Mouse (Mus musculus) 3134 (cell line): Measurements from ENCODE around the gene Calca.

Experiments
- DNase-seq: peaks from one replicate; pipeline ENCODE4 v3.0.0-alpha.2; 2011; ENCODE audit warnings: low spot score; ENCODE audit not compliant: insufficient read length; ENCODE audit errors: extremely low read depth

Calca gene

DNA sequence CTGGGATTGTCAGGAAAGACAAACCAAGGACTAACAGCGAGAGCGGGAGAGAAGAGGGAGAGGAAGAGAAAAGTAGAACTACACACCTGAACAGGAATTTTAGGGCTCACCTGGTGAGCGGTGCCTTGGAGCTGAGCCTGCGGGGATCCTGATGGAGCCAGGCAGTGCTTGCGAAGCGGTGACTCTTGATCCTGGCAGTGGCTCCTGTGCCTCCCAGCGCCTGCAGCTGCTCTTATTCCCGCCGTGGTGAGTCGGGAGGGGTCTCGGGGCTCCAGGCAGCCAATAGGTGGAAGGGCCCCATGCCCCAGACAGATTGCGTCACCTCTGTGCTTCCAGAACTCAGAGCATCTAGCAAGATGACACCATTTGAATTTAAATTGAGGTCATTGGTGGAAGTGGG lies at the start of gene Calca:
Calca (minus strand) TSS at position 256 of the 400 bp plus-strand sequence.
- DNase-seq: no peak

DNA sequence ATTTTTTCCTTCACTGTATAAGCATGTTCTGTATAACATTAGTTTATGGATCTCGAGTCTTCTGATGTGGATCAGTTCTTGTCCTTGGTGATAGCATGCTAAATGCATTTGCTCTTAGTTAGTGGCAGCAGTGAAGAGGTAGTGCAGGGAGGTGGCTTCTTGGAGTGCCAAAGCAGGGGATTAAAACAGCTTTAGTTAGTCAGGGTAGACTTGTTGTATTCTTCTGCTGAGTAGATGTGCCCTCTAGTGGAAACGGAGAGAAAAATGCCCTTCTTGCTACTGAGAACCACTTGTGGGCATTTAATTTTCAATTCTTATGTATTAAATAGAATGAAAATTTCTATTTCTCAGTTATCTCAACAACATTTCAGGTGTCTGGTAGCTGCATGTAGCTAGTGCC lies 36.5 kb upstream of the Calca start:
- DNase-seq: no peak

DNA sequence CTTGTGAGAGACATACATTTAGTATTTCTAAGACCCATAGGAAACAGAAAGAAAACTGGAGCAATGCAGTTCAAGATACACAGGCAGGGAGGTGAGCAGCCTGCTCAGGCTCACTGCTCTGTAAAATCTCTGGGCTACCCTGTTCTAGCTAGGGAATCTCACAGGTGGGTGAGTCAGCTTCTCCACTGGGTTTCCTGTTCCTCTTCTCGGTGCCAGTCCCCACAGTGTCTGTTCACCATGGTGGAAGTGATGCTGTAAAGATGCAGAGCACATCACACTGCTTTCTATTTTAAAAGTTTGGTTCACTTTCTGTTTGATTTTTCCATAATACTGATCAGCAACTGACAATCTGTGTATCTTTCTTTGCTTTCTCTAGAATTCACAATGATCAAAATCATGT lies 35.2 kb upstream of the Calca start:
- DNase-seq: no peak

DNA sequence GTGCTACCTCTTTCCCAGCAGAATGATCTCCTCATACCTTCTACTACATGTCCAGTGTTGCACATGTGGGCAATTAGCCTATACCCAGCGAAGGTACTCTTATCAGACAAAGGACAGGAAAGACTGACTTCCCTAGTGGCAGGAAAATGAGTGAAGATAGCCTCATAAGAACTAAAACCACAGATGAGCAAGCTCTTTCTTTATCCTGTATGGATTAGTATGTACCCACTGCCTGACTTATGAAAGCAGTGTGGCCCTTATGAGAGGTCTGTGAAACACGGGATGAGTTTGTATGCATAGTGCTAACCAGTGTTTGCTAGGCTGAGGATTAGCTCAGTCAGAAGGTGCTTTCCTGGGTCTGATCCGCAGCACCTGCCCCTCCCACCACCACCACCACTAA lies 13.6 kb upstream of the Calca start:
- no peak for DNase-seq

DNA sequence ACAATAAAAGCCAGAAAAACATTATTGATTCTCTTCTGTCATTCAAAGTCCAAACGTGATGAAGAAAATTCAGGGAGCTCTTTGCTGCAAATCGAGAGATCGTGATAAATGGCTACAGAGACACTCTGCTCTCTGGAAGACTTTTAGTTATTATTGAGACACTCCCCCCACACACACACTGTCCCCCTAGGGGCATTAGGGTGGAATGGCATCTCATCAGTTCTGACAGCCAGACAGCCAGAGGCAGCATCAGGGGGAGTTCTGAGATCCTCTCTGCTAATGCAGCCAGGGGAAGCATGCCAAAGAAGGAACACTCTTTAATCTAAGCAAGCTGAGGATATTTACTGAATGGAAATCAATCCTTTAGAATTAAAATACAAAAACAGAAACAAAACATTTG lies 12.6 kb upstream of the Calca start:
- no peak for DNase-seq

DNA sequence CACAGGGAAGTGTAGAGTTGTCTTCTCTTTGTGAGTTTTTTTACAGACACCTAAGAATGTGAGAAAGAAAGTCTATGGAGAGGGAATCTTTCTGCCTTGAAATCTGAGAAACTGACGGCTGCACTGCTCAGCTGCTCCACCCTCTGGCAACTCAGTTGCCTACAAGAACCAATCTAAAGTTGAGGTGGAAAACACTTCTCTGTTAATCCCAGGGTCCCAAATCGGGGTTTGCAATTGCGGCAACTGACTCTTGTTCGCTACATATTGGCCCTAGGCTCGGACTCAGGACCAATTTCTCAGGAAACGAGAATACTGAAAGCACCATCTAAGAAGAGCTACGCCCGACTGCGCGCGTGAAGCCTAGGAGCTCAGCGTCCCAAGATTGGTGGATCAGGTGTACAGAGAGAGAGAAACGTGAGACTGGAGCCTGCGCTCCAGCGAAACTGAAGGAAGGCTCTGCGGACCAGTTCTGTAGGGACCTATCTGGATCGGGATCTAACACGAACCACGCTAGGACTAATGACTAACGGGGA lies 522 bp downstream of the Calca start:
- no peak for DNase-seq

DNA sequence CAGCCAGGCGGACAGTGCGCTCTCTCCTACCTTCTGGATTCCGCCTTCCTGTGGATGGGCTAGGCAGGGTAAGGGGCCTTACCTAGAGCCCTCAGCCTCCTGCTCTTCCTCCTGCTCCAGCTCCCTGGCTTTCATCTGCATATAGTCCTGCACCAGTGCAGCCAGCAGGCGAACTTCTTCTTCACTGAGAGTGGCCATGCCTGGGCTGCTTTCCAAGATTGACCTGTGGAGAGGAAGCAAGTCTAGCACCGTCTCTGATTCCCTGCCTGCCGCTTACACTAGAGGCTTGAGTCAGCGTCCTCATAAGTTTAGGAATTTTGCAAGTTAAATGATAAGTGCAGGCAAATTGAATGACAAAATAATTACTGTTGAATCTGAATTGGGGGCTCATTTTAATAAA lies 1.8 kb downstream of the Calca start:
- no peak for DNase-seq

DNA sequence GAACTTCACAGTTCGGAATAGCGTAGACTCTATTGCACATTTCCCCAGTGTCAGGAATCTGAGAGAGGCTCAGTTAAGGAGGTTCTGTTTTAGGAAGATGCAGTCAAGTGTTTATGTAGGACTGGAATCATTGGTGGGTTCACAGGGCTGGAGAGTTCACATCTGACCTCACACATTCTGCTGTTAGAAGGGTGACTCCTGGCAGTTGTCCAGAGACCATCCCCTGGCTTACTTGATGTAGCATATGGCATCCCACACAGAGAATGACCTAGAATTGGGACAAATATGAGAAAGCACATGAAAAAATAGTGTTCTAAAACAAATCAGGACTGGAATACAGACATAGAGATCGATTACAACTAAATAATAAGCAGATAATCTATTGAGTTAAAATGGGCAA lies 10.2 kb downstream of the Calca start:
- DNase-seq: no peak

DNA sequence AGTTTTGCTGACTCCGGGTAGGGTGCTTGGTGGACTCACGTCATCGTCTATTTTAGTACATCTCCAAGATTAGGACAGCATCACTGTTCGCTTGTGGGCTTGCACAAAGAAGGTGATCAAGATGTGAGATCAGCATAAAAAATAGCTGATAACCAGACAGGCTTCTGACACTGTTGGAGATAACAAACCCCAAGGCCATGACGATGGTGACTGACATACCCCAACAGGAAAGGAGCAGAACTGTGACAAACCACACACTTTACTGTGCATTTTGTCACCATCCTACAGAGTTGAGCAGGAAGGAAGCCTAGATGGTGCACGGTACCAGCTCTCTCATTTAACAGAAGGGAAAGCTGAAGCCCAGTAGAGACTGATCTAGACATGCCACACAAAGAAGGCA lies 19.4 kb downstream of the Calca start:
- no peak for DNase-seq

DNA sequence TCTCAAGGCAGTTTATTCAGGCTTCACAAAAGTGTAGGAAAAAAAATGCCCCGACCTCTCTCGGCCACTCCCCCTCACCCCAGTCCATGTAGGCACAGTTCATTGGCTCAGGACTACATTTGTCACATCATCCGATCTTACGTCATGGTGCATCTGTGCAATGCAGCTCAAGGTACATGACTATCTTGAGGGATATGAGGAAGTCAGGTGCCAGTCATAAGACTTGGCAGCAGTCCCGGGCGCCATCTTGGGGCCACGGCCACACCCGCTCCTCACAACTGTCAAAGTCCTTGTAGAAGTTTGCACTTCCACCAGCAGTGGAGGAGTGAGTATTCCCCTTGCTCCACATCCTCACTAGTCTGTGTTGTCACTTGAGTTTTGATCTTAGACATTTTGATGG lies 41.8 kb downstream of the Calca start:
- DNase-seq: peak; percentile 9

DNA sequence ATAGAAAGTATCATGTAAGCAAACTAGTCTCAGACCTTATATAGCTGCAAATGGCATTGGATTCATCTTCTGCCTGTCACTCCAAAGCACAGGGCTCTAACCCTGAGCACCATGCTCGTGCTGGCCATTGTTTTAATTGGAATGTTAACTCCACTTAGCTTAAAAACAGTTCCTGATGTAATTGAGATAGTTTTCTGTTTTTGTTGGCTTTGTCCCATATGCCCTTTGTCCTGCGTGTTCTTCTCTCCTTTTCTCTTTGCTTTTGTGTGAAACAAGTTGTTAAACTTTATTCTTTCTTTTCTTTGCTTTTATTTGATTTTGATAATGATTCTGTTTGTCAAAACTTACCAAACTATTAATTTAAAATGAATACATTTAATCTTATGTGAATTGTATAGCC lies 53.7 kb downstream of the Calca start:
- DNase-seq: no peak
